Mouse (Mus musculus) cerebellum, postnatal 36 days (tissue): ENCODE measurements around the gene Sdk2.
A peak's percentile ranks its signal among the peaks of the same experiment; 100 is the strongest.

Experiments used
- DNase-seq, 2 experiments: peaks; one replicate each; pipeline ENCODE4 v3.0.0; 2021 to 2022; ENCODE audit warnings: mixed read lengths in 2 of 2

Sdk2 gene

DNA sequence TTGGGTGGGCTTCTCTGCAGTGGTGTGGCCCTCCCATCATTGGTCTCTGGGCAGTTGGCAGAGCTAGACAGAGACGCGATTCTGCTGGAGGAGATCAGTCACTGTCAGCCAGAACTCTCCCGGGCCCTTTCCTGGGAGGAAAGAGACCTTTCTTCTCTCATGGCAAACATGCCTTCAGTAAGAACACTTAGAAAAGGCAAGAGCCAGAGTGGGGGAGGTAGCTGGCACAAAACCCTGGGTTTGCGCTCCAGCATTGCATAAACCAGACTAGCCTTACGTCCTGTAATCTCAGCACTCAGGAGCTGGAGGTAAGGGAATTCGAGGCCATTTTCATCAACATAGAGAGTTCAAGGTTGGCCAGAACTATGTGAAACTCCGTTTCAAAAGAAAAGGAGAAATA lies 306.4 kb downstream of the Sdk2 start:
- no peak for DNase-seq

GRCm38 (mm10) chr11:113758851-113759250 lies 308.0 kb downstream of the Sdk2 start:
- no peak for DNase-seq

DNA sequence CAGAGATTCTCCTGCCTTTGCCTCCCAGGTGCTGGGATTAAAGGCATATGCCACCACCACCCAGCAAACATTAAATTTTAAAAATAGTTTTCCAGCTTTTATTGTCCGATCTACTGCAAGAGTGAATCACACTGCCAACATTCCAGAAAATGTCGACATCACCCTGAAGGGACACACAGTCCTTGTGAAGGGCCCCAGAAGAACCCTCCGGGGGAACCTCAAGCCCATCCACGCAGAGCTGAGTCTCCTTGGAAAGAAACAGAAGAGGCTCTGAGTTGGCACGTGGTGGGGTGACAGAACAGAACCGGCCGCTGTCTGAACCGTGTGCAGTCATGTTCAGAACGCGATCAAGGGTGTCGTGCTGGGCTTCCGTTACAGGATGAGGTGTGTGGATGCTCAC lies 310.3 kb downstream of the Sdk2 start:
- DNase-seq = no peak

DNA sequence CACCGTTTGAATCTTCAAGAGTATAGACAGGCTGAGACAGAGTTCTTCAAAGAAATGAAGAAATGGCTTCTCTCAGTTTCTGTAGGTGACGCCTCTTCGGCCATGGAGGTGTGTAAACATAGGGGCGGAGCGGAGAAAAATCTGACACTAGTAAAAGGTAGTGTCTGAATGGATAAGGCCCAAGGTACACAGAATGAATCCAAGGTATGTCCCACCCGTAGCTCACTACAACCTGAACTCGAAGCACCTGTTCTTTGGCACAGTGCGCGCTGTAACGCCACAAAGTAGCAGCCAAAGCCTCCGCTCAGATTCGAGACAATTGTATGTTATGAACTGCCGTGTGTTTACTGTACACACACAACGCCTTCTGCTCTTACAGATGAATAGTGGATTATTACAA lies 311.0 kb downstream of the Sdk2 start:
- DNase-seq = no peak

DNA sequence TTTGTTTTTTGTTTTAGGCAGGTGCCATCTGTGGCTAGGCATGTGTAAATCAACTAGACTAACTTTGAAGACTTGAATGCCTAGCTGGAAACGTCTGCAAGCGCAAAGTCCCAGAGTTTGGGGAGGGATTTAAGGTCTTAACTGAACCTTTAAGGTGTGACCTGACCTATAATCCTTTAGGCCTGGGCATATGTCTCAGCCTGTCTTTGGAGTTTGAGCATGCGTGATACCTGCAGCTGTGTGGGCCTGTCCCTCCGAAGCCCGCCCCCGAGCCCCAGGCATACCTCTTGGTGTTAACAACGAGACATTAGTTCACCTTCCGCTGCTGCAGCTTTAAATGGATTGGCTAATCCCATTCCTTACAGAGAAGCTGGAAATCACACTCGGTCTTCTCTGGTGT lies 312.0 kb downstream of the Sdk2 start:
- no peak for DNase-seq

DNA sequence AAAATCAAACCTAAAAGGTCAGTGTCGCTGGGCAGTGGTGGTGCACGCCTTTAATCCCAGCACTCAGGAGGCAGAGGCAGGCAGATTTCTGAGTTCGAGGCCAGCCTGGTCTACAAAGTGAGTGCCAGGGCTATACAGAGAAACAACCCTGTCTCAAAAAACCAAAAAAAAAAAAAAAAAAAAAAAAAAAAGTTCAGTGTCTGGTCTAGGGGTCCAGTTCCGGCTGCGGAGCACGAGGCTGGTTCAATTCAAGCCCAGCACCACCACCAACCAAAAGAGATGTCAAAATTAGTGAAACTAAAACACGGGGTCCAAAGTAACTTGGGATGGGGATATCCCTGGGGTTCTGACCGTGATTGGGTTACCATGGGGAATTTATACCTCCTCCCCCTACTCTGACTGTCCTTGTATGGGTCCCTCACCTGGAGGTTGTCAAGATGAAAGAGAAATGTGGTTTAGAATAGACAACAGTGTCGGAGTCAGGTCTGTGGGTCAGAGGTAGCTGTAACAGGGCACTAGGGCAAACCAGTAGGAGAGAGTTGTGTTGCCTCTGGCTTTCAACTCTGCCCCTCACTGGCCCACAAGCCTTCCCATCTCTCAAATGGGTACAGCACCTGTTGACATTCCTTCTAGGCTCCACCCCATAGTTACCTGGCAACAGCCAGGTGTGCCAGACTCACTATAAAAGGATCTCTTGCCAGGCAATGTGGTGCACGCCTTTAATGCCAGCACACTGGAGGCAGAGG lies 314.0 kb downstream of the Sdk2 start:
- no peak for DNase-seq

GRCm38 (mm10) chr11:113752158-113752661 lies 314.6 kb downstream of the Sdk2 start:
- no peak for DNase-seq

DNA sequence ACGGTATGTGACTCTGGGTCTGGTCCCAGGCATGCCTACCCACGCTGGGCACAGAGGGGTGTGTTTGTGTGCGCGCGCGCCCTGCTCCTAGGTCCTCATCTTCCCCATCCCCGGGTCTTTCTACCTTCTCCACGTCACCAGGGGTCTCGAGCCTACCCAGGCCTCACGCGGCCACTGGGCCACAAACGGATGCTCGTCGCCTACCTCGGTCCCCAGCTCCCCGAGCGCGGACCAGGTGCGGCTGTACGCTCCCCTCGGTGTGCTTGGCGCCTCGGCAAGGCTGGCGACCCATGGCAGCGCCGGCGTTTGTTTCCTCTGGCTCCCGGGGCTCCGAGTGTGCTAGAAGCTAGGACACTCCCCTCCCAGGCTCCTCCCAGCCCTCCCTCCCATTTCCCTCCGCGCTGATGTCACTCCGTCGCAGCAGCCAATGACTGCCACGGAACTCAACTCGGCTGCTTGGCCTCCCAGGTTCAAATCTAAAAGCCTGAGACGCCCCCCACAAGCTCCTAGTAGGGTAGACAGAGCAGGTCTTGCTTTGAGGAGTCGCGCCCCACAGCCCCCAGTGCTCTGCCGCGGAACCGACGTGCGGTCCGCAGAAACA lies 315.3 kb downstream of the Sdk2 start, which contains the start of gene Cdc42ep4:
Gene Cdc42ep4, minus strand, starts transcription at position 398 of the 601 bp plus-strand sequence.
- peak; percentile 54 to 67 for DNase-seq

- DNase-seq = peak; percentile 25 to 36
These were observed 316.0 kb downstream of the Sdk2 start for GRCm38 (mm10) chr11:113750571-113751483.

- no peak for DNase-seq
These were observed 317.0 kb downstream of the Sdk2 start for GRCm38 (mm10) chr11:113749749-113750351.

DNA sequence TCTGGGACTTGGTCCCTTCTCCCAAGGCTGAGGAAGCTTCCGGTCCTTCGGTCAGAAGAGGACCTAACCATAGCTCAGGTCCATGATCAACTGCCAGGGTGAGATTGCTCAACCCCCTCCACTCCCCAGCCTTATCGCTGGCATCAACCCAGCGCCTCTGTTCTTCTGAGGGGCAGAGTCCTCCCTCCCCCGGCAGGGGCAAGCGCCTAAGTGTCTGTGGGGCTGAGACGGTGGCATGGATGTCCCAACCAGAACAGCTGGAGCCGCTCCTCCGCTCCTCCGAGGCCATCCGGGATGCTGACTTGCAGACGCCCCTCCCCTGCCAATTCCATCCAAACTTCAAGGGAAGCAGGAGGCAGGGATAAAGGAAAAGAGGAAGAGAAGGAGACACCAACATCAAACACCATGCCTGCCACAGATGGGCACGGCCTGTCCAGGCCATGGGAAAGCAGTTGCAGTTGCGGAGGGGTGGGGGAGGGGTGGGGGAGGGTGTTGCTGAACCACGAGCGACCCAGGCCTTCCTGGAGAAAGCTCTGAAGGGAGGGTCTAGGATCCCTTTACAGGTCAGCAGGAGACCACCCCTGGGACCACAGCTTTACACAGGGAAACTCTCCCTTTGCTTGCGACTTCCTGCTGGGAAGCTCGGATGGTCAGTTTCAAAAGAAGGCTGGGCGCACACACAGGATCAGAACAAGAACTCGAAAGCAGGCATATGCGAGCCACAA lies 317.9 kb downstream of the Sdk2 start:
- no peak for DNase-seq

- DNase-seq = no peak
These were observed 319.0 kb downstream of the Sdk2 start for GRCm38 (mm10) chr11:113747725-113748380.

DNA sequence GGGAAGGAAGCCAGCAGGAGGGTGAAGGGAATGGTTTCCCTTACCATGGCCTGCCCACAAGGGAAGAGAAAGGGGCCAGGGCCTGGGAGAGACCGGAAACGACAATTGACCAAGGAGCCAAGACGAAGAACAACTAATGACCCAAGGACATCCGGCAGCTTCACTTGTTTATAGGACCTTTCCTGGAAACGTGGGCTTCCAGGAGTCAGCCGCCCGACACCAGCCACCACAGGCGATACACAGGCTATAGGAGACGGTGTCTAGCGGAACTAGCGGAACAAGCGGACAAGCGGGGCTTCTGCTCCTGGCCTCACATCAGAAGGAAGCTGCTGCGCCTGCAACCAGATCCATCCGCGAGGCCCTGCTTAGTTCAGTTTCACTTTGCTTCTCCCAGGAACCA lies 319.8 kb downstream of the Sdk2 start:
- DNase-seq = no peak

DNA sequence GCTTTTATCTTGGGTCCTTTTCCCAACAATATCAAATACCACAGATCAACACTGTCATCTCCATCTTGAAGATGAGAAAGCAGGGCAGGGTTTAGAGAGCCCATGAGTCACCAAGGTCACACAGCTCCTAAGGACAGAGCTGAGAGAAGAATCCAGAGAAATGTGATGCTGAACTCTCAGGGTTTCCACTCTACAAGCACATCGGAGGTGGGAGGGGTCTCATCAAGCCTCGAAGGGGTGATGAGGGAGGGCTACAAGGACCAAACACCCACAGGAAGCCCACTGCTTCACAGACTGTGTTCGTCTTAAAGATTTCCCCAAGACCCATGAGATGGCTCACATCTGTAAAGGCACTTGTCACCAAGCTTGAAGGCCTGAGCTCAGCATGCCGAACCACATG lies 320.9 kb downstream of the Sdk2 start:
- DNase-seq = no peak

- DNase-seq = no peak
These were observed 323.8 kb downstream of the Sdk2 start for GRCm38 (mm10) chr11:113742998-113743397.

DNA sequence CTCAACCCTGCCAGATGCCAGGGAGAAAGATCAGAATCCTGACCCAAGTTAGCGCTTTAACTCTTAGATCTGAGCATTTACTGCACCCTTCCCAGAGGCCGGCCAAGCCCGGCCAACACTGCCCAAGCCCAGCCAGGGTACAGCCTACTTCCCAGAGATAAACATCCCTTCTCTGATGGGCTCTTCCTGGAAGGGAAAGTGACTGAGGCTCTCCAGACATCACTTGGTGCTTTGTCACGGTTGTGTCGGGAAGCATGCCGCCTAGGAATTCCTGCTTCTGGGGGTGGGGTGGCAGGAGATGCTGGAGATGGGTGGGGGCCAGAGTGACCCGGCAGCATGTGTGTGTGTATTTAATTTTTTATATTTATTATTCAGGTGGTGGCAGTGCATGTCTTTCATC lies 326.7 kb downstream of the Sdk2 start:
- no peak for DNase-seq

DNA sequence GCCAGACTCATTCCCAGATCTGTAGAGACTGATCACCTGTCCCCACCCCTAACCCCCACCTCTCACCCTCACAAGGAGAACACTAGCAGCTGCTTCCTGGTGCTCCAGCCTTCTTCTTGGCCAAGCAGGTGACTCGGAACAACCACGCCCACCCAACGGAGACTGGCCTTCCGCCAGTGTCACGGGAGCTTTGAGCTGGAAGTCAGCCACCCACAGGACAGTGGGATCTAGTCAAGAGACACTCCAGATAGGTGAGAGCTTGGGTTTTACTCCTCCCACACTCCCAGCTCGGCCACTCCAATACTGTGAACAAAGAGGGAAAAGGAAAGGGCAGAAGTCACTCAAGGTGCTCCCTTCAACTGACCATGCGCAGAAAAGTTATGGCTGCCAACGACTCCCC lies 327.6 kb downstream of the Sdk2 start:
- DNase-seq = no peak

DNA sequence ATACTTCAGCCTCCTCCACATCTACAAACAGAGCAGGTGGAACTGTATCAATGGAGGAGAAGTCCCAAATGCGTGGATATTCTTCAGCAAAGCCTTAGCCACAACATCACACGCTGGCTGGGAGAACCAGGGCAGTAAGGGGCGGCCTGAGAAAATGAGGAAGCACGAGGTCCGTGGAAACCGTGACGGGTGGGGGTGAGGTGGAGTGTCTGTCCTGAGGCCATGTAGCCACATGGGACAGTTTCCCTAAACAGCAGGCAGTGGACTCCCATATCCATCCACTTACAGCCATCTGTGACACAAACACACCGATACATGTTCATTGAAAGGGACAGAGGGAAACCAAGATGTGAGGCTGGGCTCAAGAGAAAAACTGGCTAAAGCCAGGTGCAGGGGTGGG lies 328.9 kb downstream of the Sdk2 start:
- no peak for DNase-seq

- no peak for DNase-seq
These were observed 329.3 kb downstream of the Sdk2 start for GRCm38 (mm10) chr11:113737553-113737854.

DNA sequence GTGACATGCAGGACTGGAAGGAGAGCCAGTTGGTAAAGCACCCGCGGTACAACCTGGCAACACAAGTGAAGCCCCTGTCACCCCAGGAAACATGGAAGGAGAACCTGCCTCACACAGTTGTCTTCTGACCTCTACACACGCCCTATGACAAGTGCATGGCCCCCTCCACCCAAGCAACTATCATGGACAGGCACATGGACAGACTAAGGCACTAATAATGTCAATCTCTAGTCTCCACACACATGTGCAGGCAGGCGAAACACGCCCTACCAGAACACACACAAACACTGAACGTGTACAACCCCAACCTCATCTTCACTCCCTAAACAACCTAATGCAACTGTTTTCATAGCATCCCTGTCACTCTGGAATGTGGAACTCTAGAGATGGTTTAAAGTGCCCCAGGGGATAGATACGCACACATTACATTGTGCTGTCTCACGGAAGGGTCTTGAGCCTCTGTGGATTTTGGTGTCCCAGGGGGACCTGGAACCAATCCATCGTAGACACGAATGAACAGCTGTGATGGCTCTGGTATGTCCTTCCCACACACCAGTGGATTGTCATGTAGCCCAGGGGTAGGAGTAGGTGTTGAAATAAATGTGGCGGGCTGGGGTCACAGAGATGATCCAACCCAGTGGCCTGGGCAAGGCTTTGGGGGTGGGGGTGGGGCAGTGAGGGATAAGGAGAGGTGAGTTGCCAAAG lies 329.8 kb downstream of the Sdk2 start:
- no peak for DNase-seq

- DNase-seq = no peak
These were observed 331.7 kb downstream of the Sdk2 start for GRCm38 (mm10) chr11:113735151-113735550.
